Mouse (Mus musculus) mouse embryonic stem cell (cell line): ENCODE results near the gene Golga1.

Experiments
- in situ Hi-C, 2 experiments: fragments of 300-500 bp; cut with MboI; formaldehyde crosslinking; loops; 1 replicate in 1 of 2; 3 replicates in 1 of 2; pipeline ENCODE4 v1.14.3; 2019 to 2020; ENCODE audit warnings: low sequenced_read_pairs in 2 of 2, low pct_unique_long_range_greater_than_20kb in 1 of 2, mixed read lengths in 1 of 2; ENCODE audit not compliant: unreplicated experiment in 1 of 2

The Golga1 gene

DNA sequence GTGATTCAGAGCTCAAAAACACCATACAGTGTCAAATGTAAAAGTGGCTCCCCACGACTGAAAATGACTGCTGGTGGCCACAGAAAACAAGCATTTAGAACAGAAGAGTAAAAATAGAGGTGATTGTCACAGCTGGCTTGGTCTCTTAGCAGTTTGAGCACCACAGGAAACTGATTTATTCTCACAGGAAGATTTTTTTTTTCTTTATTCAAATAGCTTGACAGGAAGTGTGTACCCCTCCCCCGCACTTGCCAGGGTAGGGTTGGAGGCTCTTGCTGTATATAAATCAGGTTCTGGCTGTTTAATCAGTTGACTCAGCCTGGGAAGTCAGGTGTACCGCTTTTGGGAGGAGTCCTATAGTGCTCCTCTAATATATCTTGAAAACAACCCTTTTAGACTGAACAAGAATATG lies 56.4 kb downstream of the Golga1 start:
- in situ Hi-C loops = no loop called here

DNA sequence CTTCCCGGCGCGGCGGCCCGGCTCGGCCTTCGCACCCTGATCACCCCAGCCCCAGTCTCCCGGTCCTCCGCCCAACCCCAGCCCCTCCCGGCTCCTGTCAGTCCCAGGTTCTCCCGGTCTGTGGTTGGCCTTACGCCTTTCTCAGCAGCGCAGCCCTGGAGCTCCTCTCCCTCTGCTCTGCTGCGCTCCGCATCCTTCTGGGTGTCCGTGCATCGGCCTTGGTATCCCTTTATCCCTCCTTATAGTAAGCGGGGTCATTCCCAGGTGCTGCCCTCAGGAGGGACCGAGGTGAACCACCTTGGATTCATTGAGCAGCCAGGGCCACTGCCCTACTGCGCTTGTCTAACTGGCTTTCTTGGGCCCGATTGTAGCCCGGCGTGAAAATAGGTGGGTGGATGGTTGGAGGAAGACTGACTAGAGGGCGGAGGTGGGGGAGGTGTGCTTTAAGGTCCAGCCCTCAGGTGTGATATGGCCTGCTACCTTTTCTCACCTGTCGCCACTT lies 56.9 kb downstream of the Golga1 start:
- in situ Hi-C loops = no loop called here

DNA sequence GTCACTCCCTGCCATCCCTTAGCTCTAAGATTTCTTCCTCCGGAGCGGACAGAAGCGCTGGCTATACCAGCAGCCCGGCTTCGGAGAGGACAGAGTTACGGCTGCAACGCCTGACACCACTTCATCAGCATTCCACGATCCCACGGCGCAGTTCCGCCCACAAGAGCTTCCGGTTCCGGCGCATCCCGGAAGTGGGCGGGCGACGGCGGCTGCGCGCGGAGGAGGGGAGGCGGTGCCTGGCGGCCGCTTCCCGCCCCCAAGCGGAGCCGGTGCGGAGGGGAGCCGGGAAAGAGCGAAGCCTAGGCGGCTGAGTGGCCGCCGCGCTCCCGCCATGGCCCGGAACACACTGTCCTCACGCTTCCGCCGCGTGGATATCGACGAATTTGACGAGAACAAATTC lies 57.5 kb downstream of the Golga1 start:
- in situ Hi-C loops = no loop called here

- in situ Hi-C loops = no loop called here
These were observed 59.1 kb downstream of the Golga1 start for GRCm38 (mm10) chr2:39006149-39006730.

DNA sequence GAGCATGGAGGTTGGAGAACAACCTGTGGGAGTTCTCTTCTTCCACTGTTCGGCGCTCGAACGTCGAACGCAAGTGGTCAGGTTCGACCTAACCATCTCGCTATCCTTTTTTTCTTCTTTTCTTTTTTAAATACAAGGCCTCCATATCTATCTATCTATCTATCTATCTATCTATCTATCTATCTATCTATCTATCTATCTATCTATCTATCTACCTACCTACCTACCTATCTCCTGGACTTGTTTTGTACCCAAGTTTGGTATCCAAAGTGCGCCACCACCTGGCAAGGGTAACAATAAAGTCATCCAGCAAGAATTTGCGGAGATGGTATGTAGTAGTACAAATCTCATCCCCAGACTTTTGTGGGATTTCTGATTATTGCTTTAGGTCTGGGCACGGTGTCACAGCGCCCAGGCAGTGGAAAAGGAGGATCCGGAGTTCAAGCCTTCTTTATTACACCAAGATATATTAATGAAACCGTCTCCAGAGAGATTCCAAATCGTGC lies 59.7 kb downstream of the Golga1 start, which contains the start of gene Rpl35:
Rpl35 (minus strand) TSS at position 51 of the 506 bp plus-strand sequence.
- in situ Hi-C loops = no loop called here

DNA sequence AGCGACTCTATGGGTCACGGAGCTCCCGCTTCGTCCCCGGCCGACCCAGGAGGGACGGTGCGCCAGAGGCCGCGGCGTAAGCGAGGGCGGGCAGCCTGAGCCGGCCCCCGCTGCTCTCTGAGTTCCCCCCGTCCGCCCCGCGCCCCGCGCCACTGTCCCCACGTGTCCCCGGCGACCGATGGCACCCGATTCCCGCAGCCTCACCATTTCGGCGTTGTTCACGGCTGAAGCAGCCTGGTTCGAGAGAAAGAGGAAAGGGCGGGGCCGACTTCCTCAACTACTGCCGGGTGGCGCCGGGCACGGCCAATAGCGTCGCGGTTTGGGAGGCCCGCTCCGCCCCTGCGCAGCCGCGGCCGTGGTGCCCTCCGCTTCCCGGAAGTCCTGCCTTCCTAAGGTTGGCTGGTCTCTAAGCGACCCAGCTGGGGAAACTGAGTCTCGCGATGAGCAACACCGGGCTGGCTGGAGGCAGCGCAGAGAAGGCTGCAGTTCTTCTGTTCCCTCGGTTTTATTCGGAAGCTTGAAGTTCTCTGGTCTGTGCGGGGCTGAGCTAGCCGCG lies 60.4 kb downstream of the Golga1 start, which contains the start of gene Arpc5l:
Arpc5l (plus strand) TSS at position 469 of the 556 bp plus-strand sequence.
- in situ Hi-C loops = no loop called here

DNA sequence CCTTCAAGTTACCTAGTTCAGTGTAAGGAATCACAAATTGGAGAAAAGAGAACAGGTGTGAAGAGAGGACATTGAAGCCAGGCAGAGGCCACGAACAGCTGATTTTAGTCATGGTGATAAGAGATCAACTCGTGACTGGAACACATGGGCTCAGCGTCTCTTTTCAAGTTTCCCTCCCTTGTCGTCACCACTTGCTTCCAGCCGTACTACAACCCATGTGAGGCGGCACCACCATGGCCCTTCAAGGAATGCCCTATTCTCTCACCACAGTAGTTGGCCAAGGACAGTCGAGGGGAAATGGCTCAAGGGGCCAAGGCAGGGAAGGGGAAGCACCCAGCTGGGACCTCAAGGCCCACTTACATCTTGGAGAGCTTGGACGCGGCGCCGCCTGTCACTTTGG lies 61.0 kb downstream of the Golga1 start:
- in situ Hi-C loops = no loop called here

GRCm38 (mm10) chr2:39003512-39003911 lies 61.8 kb downstream of the Golga1 start:
- in situ Hi-C loops = no loop called here

- in situ Hi-C loops = no loop called here
These were observed 62.2 kb downstream of the Golga1 start for GRCm38 (mm10) chr2:39003106-39003505.

DNA sequence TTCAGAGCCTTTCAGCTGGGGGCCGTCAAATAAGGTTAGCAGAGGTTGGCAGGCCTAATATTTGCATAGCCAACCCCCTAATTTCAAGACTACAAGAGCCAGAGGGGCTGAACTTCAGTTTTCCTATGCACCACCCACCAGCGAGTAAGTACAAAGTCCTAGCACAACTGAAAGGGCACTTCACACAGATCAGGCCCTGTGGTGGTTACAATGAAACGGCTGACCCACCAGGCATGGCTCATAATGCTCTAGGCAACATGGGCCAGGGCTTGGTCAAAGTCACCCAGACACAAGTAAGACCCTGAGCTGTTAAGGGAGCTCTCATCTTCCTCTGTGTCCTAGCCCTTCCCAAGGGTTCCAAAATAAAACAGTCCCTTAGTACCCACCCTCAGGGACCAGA lies 63.5 kb downstream of the Golga1 start:
- in situ Hi-C loops = no loop called here

GRCm38 (mm10) chr2:39000587-39000919 lies 64.8 kb downstream of the Golga1 start:
- in situ Hi-C loops = no loop called here

GRCm38 (mm10) chr2:38999910-39000586 lies 65.3 kb downstream of the Golga1 start:
- in situ Hi-C loops = loop anchor here (5.0 kb wide), 1 partner anchor 68 kb away; the partner anchor contains the start of gene Olfml2a (in 2 of the 2)

DNA sequence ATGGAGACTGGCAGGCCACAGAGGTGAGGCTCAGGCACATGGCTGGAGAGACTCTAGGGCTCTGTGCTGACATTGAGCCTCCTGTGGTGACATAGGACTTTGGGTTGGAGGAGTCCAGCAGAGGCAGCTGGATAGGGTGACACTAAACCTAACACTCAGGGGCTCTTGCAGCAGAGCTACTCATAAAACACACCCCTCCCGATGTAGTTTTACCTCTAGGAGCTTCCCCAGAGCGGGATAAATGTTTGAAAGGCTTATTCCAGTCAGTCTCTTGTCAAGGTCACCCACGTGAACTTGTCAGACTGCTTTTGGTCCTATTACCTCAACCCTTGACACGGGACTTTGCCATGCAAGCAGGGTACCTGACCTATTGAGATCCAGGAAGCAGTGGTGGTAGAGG lies 66.0 kb downstream of the Golga1 start:
- in situ Hi-C loops = loop anchor here (5.0 kb wide), 1 partner anchor 67 kb away; the partner anchor contains the start of gene Olfml2a (in 2 of the 2)

DNA sequence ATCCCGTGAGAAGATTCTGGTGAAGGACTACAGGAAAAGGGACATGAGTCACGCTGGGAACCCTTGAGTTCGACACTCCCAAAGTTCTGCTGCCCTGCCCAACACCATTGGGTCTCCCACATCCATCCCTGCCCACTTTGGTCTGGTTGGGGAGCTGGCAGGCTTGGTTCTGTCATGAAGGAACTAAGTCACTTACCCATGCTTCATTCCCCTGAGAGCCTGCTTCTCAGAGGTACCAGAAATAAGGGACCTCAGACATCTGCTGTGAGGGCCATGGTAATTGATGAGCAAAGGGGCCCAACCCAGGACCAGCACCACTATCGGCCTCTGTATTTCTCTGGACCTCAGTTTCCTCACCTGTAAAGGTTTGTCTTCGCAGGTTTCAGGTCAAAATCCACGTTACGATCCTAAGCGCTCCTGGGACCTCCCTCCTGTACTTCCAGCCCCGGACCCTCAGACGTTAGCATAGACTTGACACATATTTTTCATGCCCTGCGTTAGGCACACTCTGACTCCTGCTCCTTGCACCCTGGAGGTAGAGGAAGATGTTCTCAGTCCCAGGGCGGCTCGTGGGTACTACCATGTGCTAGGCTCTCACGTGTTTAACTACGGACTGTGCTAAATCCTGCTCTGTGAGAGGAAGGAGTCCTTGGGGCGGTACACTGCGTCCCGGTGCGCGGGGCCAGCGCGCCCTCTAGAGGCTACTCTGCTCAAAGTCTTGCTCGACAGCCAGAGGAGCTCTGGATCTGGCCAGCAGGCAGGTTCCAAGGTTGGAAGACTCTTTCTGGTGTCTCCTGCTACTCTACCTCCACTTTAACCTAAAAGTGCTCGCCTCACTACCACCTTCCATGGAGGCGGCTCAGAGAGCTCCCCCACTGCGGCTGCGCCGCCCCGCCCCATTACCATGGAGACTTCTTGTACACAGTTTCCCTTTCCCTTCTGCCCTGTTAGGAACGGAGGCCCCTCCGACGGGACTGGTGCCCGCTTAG lies 67.7 kb downstream of the Golga1 start, which contains the start of gene Wdr38:
Wdr38 (plus strand) TSS at position 91 of the 989 bp plus-strand sequence.
- in situ Hi-C loops = loop anchor here (5.0 kb wide), 1 partner anchor 65 kb away; the partner anchor contains the start of gene Olfml2a (in 2 of the 2)

GRCm38 (mm10) chr2:38992452-38992851 lies 72.9 kb downstream of the Golga1 start:
- in situ Hi-C loops = no loop called here

GRCm38 (mm10) chr2:38992004-38992403 lies 73.3 kb downstream of the Golga1 start:
- in situ Hi-C loops = no loop called here

DNA sequence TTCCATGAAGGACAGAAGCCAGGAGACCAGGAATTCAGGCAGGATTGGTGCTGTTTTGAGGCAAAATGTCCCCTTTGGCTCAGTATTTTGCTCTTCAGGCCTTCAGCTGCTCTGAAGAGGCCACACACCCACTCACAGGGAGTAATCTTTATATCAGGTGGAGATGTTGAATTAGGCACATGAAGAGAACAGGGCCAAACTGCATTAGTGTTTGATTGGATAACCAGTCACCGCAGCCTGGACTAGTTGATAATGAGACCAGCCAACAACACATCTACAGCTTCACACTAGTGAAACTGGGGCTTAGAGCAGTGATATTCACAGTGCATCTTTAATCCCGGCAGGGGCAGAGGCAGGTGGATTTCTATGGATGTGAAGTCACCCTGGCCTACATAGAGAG lies 76.4 kb downstream of the Golga1 start:
- in situ Hi-C loops = no loop called here

DNA sequence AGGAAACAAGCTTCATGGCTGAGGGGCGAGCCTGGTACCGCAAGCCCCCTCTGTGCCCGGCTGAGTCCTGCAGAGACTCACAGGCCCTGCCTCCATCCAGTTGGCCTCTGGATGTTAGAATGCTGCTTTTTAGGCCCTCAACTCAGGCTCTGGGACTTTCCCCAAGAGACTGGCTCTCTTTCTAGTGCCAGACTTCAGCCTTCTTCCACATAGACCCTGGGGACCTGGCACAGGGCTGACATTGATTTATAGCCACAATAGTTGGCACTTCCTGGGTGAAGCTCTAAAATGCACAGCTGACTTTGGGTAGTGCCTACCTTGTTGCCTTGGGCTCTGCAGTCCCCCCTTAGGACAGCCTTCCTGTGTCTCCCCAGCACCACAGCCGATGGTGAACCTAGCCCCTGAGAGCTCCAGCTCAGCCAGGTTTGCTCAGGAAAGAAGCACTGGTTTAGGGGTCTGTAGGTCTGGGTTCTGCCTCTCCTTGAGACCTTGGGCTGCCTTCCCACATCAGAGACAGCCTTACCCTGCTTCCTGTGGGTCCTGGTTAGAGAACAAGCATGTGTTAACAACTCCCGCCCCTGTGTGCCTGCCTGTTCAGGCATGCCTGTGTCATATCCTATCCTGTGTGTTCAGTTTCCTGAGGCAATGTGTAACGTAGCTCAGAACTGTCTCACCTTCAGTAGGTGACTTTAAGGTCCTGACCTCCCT lies 77.4 kb downstream of the Golga1 start:
- in situ Hi-C loops = no loop called here
